Mouse (Mus musculus) small intestine, adult 2 months (tissue): ENCODE data around the gene 1700047I17Rik2. TPM values are rescaled to one million over a fixed set of nuclear protein-coding genes. Genes with fewer than 3 reads are reported as not detected.
"Not testable (repeated sequence)": the region's sequence is repeated elsewhere in the genome, so short reads cannot be mapped to it uniquely, and the experiment has no call there.

Source experiments
- H3K27ac ChIP-seq: fragments of 200-500 bp; 2 replicates; pipeline ENCODE4 v1.5.1; 2012; ENCODE audit warnings: low read depth, low read length, control low read depth, inconsistent platforms; ENCODE audit not compliant: insufficient read depth
- H3K27me3 ChIP-seq: fragments of 200-500 bp; 2 replicates; pipeline ENCODE4 v1.6.1; 2012; ENCODE audit warnings: mild to moderate bottlenecking, moderate library complexity, low read length, inconsistent platforms; ENCODE audit not compliant: control insufficient read depth, insufficient read depth
- H3K36me3 ChIP-seq: fragments of 200-500 bp; 2 replicates; pipeline ENCODE4 v1.6.1; 2012; ENCODE audit warnings: mild to moderate bottlenecking, low read length, control low read depth, inconsistent platforms; ENCODE audit not compliant: control insufficient read depth, insufficient read depth
- H3K4me1 ChIP-seq: fragments of 200-500 bp; 2 replicates; pipeline ENCODE4 v1.6.1; 2012; ENCODE audit warnings: low read length, inconsistent platforms, mixed read lengths; ENCODE audit not compliant: control insufficient read depth, insufficient read depth, insufficient read length
- H3K4me3 ChIP-seq: fragments of 200-500 bp; 2 replicates; pipeline ENCODE4 v1.5.1; 2012; ENCODE audit warnings: low read depth, mild to moderate bottlenecking, control low read depth, inconsistent platforms, low read length, moderate library complexity
- WGBS: fragments of 180-500 bp; shearing (Covaris S2); methylation state at CpG from one replicate; pipeline ENCODE4 v1.1.7; 2018; 5-methylcytosine and 5-hydroxymethylcytosine counted together
- polyA plus RNA-seq: library from polyadenylated mRNA; depleted of rRNA; stranded (reverse); fragments of >200 nt; gene quantifications from 2 replicates; pipeline ENCODE4 v1.2.3, GENCODE M21; 2012; rRNA removed

1700047I17Rik2 gene
- not detected in 2 replicates for polyA plus RNA-seq

- no CpG with 5 or more reads among the region's 40 CpGs for WGBS
- not testable (repeated sequence) for H3K27ac ChIP-seq, H3K4me1 ChIP-seq, H3K36me3 ChIP-seq, H3K4me3 ChIP-seq, H3K27me3 ChIP-seq
Observed at GRCm38 (mm10) chr12:55199306-55199705, at the start of gene 1700047I17Rik2. TSS of gene 1700047I17Rik2 (plus strand) at chr12:55199592.

- no CpG with 5 or more reads among the region's 57 CpGs for WGBS
- peak within 1 kb of the TSS; percentile 50 for H3K4me3 ChIP-seq
Observed at GRCm38 (mm10) chr12:55154559-55155448, 44.6 kb upstream of the 1700047I17Rik2 start, which contains the start of gene Srp54b. TSS of gene Srp54b (plus strand) at chr12:55155104.

DNA sequence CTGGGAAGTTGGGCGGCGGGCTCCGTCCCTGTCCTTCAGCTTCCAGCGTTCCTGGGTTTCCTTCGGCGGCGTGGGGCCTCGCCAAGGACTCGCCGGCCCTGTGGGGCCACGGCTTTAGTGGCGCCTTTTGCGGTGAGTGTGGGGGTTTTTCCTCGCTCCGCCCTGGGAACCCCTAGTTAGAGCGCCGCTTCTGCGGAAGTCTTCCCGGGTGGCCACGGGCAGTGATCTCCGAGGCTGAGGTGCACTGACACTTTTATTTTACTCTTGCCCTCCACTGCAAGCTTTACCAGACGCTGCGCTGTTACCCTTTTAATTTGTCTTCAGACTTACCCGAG lies 44.0 kb upstream of the 1700047I17Rik2 start:
- WGBS: 1% methylated on average over 12 of the region's 24 CpGs
- not testable (repeated sequence) for H3K36me3 ChIP-seq, H3K27me3 ChIP-seq, H3K4me1 ChIP-seq, H3K27ac ChIP-seq
- peak overlapping the region; percentile 50 for H3K4me3 ChIP-seq

More at GRCm38 (mm10) chr12:55154559-55155448, 44.6 kb upstream of the 1700047I17Rik2 start, which contains the start of gene Srp54b:
- not testable (repeated sequence) for H3K27ac ChIP-seq, H3K4me1 ChIP-seq, H3K36me3 ChIP-seq, H3K27me3 ChIP-seq

GRCm38 (mm10) chr12:55167034-55167557 lies 32.3 kb upstream of the 1700047I17Rik2 start:
- not testable (repeated sequence) for H3K4me1 ChIP-seq, H3K27me3 ChIP-seq, H3K36me3 ChIP-seq, H3K27ac ChIP-seq, H3K4me3 ChIP-seq
- WGBS: no CpG with 5 or more reads among the region's 7 CpGs

DNA sequence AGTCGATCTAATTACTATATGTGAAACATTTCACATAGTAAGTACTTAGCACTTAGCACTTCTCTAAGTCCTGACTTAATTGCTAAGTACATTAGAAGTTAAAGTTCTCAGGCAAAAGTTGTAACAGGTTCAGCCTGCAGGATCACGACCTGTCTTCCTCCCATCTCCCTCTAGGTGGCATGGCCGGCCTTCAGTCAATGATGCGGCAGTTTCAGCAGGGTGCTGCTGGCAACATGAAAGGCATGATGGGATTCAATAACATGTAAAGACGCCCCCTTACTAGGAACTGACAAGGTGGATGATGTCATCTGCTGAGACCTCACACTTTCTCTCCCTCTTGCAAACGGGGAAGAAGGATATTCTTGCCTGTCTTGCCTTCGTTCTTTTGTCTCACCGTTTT lies 11.7 kb upstream of the 1700047I17Rik2 start:
- H3K27me3 ChIP-seq, H3K27ac ChIP-seq, H3K36me3 ChIP-seq, H3K4me3 ChIP-seq, H3K4me1 ChIP-seq: not testable (repeated sequence)
- no CpG with 5 or more reads among the region's 8 CpGs for WGBS

DNA sequence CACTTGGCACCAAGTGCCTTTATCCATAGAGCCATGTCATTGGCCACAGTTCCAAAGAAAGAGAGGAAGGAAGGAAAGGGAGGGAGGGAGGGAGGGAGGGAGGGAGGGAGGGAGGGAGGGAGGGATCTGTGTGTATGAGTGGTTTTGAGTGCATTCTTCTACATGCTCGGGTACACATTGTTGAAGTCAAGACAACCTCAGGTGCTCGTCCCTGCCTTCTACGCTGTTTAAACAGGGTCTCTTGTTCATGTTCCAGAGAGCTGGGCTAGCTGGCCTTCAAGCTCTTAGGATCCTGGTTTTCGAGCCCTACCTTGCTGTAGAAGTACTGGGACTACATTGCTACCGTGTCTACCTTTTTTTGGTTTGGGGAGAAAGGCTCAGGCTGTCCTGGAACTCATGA lies 10.3 kb upstream of the 1700047I17Rik2 start:
- not testable (repeated sequence) for H3K4me3 ChIP-seq, H3K4me1 ChIP-seq, H3K36me3 ChIP-seq, H3K27me3 ChIP-seq, H3K27ac ChIP-seq
- no CpG with 5 or more reads among the region's 5 CpGs for WGBS

- not testable (repeated sequence) for H3K4me3 ChIP-seq, H3K4me1 ChIP-seq, H3K27ac ChIP-seq, H3K36me3 ChIP-seq, H3K27me3 ChIP-seq
- no CpG with 5 or more reads among the region's 18 CpGs for WGBS
Observed at GRCm38 (mm10) chr12:55199799-55200198, 407 bp downstream of the 1700047I17Rik2 start.

- H3K4me1 ChIP-seq, H3K27me3 ChIP-seq, H3K36me3 ChIP-seq, H3K27ac ChIP-seq, H3K4me3 ChIP-seq: not testable (repeated sequence)
- WGBS: no CpG with 5 or more reads among the region's 6 CpGs
Observed at GRCm38 (mm10) chr12:55212944-55213343, 13.6 kb downstream of the 1700047I17Rik2 start.

DNA sequence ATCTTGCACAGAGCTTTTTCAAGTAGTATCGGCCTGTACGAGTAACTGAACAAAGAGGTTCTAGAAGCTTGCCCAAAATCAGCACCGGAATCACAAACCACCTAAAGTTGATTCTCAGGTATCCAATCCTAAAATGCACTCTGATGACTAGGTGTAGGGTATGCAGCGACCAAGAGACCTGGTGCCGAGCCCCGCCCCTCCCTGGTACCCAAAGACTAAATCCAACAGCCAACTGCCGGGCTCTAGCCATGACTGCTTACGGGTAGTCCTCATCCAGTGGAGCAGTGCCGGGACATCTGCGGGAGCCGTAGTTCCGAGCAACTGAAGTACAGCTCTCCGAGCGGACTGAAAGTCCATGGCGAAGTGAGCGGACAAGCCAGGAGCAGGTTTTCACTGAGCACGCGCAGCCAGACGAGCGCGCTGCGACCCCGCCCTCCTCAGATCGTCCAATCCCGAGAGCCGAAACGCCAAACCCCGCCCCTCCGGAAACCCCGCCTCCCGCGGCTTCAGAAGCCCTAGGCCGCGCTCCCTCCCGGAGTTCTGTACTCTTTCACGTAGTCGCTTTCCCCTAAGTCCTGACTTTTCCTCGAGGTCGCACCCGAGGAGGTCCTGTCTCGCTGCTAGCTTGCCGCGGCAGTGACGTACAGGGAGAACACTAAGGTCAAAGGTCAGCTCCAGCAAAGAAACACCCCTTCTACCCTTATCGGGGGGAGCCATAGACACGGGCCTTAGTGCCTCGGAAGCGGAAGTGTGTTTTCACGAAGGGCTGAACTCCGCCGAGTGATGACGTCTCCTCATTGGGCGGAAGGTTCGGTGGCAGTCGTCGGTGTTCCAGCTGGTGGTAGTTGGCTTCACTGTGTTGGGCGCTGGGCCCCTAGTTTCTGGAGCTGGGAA lies 30.5 kb downstream of the 1700047I17Rik2 start, which contains the start of gene Srp54c:
Srp54c (plus strand) TSS at position 543 of the 894 bp plus-strand sequence.
- not testable (repeated sequence) for H3K27me3 ChIP-seq, H3K4me1 ChIP-seq, H3K36me3 ChIP-seq, H3K27ac ChIP-seq
- H3K4me3 ChIP-seq: peak within 1 kb of the TSS; percentile 59
- no CpG with 5 or more reads among the region's 57 CpGs for WGBS

GRCm38 (mm10) chr12:55230520-55230861 lies 31.1 kb downstream of the 1700047I17Rik2 start:
- not testable (repeated sequence) for H3K4me1 ChIP-seq, H3K27me3 ChIP-seq, H3K27ac ChIP-seq, H3K36me3 ChIP-seq
- WGBS: 1% methylated on average over 11 of the region's 25 CpGs
- H3K4me3 ChIP-seq: peak overlapping the region; percentile 59

DNA sequence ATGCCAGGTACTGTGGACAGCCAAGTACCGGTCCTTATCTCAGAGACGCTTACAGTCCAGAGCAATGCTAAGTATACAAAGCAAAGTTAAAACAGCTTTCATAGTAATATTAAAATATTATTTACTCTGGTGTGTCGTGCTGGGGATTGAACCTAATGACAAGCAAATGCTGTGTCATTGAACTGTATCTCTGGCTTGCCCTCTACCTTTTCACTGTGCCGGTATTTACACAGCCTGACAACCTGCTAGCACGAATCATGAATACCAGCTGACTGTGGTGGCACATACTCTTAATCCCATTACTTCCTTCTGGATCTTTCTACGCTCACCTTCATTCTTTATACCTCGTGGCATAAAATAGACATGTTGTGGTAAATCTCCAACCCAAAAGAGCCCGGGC lies 42.9 kb downstream of the 1700047I17Rik2 start:
- not testable (repeated sequence) for H3K27ac ChIP-seq, H3K27me3 ChIP-seq, H3K4me3 ChIP-seq, H3K4me1 ChIP-seq, H3K36me3 ChIP-seq
- no CpG with 5 or more reads among the region's 8 CpGs for WGBS
